Comparison of ENCODE assay signal across 13 mouse cellular contexts in the genomic region with DNA sequence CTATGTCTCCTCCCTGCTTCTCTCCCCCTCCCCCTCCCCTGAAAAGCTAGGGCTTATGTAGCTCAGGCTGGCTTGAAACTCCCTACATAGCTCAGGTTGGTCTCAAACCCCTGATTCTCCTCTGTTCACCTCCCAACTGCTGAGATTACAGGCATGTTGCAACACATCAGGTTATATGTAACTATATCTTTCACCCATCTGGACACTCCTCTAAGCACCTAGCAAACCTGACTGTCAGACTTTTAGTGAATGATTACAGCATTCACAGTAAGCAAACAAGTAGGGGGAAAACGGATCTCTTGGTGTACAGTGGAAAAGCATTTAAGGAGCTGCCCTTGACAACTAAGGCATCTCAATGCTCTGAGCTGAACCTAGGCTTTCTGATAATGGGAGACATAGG.
"Had no signal": no experiment of that assay in that cellular context is flagged by ENCODE, and none has a peak within 500 bp of the region (broad histone marks: within the 10 kb centered on the region; RNA-seq: fewer than 3 reads in every experiment).

No protein-coding gene starts in this region.

- H3K4me3 ChIP-seq: layer of hippocampus, adult 2 months; limb, embryonic 12.5 days; lung, embryonic 15.5 days; megakaryocyte, embryonic 14.5 days had no signal

- ATAC-seq: inflammation-experienced regulatory T-cells, adult 6 months had no signal

- DNase-seq: kidney, adult 18-20 months; kidney, postnatal 4 days; lung, postnatal 14 days; thymus, adult 2 months; thymus, postnatal 25 days had no signal

- H3K4me1 ChIP-seq: megakaryocyte, embryonic 14.5 days had no signal

- H3K4me2 ChIP-seq: limb, embryonic 12.5 days; lung, embryonic 15.5 days; midbrain, embryonic 11.5 days had no signal

- H3K27ac ChIP-seq: layer of hippocampus, adult 2 months; limb, embryonic 12.5 days; liver, embryonic 14.5 days; lung, embryonic 15.5 days; macrophage had no signal

- H3K9me3 ChIP-seq: limb, embryonic 12.5 days; lung, embryonic 15.5 days had no signal

- H3K36me3 ChIP-seq: limb, embryonic 12.5 days; lung, embryonic 15.5 days had no signal

- H3K27me3 ChIP-seq: limb, embryonic 12.5 days; lung, embryonic 15.5 days; megakaryocyte, embryonic 14.5 days had no signal

- H3K9ac ChIP-seq: limb, embryonic 12.5 days; liver, embryonic 14.5 days; lung, embryonic 15.5 days had no signal
